Mouse (Mus musculus) forebrain, embryonic 11.5 days (tissue): ENCODE data around the gene Gm10147. TPM values are rescaled to one million over a fixed set of nuclear protein-coding genes. Genes with fewer than 3 reads are reported as not detected.
"Not testable (repeated sequence)": the region's sequence is repeated elsewhere in the genome, so short reads cannot be mapped to it uniquely, and the experiment has no call there.

Experiments
- ATAC-seq: fragments of 200-750 bp; cut with Nextera tagmentation; replicated peaks from 2 replicates; pipeline ENCODE4 v1.8.0; 2017; ENCODE audit warnings: moderate TSS enrichment; ENCODE audit not compliant: low FRiP score
- DNase-seq: peaks from one replicate; pipeline ENCODE4 v3.0.0-alpha.2; 2017; ENCODE audit warnings: low spot score
- H3K27ac ChIP-seq: fragments of 300-500 bp; sonication (generic); 2 replicates; pipeline ENCODE4 v1.5.1; 2014; ENCODE audit warnings: low read depth, low read length
- H3K27me3 ChIP-seq: fragments of 300-500 bp; sonication (generic); 2 replicates; pipeline ENCODE4 v1.6.1; 2014; ENCODE audit warnings: mild to moderate bottlenecking, low read length, mixed read lengths; ENCODE audit not compliant: control insufficient read depth, insufficient read depth
- H3K36me3 ChIP-seq: fragments of 300-500 bp; sonication (generic); 2 replicates; pipeline ENCODE4 v1.6.1; 2014; ENCODE audit warnings: mild to moderate bottlenecking, low read length, moderate library complexity, mixed read lengths; ENCODE audit not compliant: control insufficient read depth, insufficient read depth
- H3K4me1 ChIP-seq: fragments of 300-500 bp; sonication (generic); replicated peaks from 2 replicates; pipeline ENCODE4 v1.6.1; 2014; ENCODE audit warnings: low read length, mixed read lengths; ENCODE audit not compliant: control insufficient read depth, insufficient read depth
- H3K4me2 ChIP-seq: fragments of 300-500 bp; sonication (generic); 2 replicates; pipeline ENCODE4 v1.6.1; 2014; ENCODE audit warnings: low read depth, mild to moderate bottlenecking, low read length, moderate library complexity, mixed read lengths; ENCODE audit not compliant: severe bottlenecking
- H3K4me3 ChIP-seq: fragments of 300-500 bp; sonication (generic); 2 replicates; pipeline ENCODE4 v1.5.1; 2014; ENCODE audit warnings: low read depth, low read length
- H3K9ac ChIP-seq: fragments of 300-500 bp; sonication (generic); 2 replicates; pipeline ENCODE4 v1.6.1; 2014; ENCODE audit warnings: low read length
- H3K9me3 ChIP-seq: fragments of 300-500 bp; sonication (generic); 2 replicates; pipeline ENCODE4 v1.6.1; 2016; ENCODE audit warnings: low read length, mixed read lengths; ENCODE audit not compliant: control insufficient read depth
- WGBS: fragments of 180-500 bp; shearing (Covaris S2); extraction: QIAGEN DNeasy Blood & Tissue Kit; methylation state at CpG from one replicate; pipeline ENCODE4 v1.1.7; 2014; 5-methylcytosine and 5-hydroxymethylcytosine counted together
- microRNA-seq: library from miRNA; unstranded; fragments of <30 nt; microRNA quantifications from one replicate; pipeline ENCODE4, GENCODE M21; 2016; ENCODE audit not compliant: insufficient number of aligned reads
- polyA plus RNA-seq: library from polyadenylated mRNA; unstranded; fragments of >200 nt; fragmentation: Nextera tagmentation; extraction: Ambion mirVana; gene quantifications from 2 replicates; pipeline ENCODE4 v1.2.1, GENCODE M21; 2014

The Gm10147 gene
- not detected in 2 replicates for polyA plus RNA-seq

- H3K4me3 ChIP-seq, H3K4me2 ChIP-seq, ATAC-seq, H3K36me3 ChIP-seq, H3K27me3 ChIP-seq, H3K9ac ChIP-seq, H3K27ac ChIP-seq, H3K9me3 ChIP-seq, H3K4me1 ChIP-seq, DNase-seq: not testable (repeated sequence)
- WGBS, result no CpG with 5 or more reads among the region's 7 CpGs
These were observed at the start of gene Gm10147 for GRCm38 (mm10) chrX:28607742-28608141. TSS of gene Gm10147 (minus strand) at chrX:28607842.

Small RNA genes lying within 50 kb of the gene (microRNA-seq; reads per million reads assigned to microRNA genes)
- gene Gm44499, result not detected
